Mouse (Mus musculus) pancreas, adult 10 weeks (tissue): ENCODE data around the gene Olfr1229. TPM values are rescaled to one million over a fixed set of nuclear protein-coding genes. Genes with fewer than 3 reads are reported as not detected.

ENCODE experiments used
- polyA plus RNA-seq: library from polyadenylated mRNA; stranded (reverse); fragments of 350-450 nt; fragmentation: Illumina TruSeq; extraction: RNeasy Lipid Tissue Mini Kit (QIAGEN cat#74804); gene quantifications from one replicate; pipeline ENCODE4 v1.2.3, GENCODE M21; 2015; ENCODE audit warnings: low read depth, low replicate concordance; ENCODE audit not compliant: insufficient read depth

Gene Olfr1229
- not detected for polyA plus RNA-seq

DNA sequence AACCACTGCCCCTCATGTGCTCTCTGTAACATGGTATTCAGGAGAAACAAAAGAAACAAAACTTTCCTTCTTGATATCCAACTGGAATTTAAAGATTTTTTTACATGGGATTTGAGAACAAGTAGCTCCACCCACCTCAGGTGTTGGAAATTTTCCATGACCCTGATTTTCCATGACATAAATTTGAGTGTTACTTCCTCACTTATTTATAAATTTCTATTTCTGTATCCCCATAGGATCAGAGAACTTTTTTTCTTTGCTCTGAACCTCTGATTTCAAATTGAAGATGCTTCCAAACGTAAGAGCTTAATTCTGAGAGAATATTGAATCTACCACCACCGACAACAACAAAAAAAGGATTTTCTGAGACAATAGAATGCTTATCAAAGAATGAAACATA is at the start of gene Olfr1229:
Olfr1229 (minus strand) TSS at position 101 of the 400 bp plus-strand sequence.

DNA sequence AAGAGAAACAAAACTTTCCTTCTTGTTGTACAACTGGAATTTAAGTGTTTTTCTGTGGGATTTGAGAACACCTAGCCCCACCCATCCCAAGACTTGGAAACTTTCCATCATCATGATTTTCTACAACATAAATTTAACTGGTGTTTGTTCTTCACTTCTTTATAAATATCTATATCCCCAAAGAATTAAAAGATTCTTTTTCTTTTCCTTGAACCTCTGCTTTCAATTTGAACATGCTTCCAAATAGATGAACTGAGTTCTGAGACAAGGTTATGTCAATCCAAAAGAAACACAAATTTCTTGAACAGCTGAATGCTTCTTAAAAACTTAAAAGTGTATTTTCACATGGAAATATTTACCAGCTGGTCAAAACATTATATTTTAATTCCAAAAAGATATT is 41.8 kb upstream of the Olfr1229 start, which contains the start of gene Olfr1232:
Olfr1232 (minus strand) TSS at position 101 of the 400 bp plus-strand sequence.

DNA sequence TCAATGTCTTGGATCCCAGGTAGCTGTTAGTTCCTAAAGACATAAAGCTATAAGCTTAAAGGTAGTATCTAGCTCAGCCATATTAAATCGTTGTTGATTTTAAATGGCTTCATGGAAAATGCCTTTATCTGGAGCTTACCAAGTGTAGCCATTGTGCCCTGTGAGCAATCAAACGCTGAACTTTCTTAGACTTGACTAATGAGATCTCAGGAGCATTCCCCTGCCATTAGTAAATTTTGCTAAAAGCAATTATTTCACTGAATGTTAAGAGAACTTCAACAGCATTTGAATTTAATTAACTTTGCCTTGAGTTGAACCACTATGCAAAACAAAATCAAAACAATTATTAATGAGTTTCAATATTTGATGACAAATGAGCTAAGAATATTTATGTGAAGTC is 19.2 kb upstream of the Olfr1229 start, which contains the start of gene Olfr1231:
Olfr1231 (minus strand) TSS at position 101 of the 400 bp plus-strand sequence.

DNA sequence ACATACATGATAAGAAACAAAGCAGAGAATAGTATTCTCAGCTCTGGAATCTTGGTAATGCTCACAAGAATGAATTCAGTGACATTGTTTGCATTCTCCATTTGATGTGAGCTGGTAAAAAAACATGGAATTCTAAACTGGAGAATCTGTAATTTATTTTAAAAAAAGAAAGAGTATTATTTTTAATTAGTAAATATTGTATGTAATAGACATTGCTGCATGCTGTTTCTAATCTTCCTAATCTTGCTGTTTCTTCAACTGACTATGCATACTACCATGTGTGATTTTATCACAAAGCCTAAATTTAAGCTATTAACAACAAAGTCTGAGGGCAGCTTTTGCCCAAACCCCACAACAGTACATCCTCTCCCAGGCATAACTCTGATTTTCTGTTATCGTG is 9.4 kb upstream of the Olfr1229 start, which contains the start of gene Olfr1230:
Olfr1230 (minus strand) TSS at position 101 of the 400 bp plus-strand sequence.

DNA sequence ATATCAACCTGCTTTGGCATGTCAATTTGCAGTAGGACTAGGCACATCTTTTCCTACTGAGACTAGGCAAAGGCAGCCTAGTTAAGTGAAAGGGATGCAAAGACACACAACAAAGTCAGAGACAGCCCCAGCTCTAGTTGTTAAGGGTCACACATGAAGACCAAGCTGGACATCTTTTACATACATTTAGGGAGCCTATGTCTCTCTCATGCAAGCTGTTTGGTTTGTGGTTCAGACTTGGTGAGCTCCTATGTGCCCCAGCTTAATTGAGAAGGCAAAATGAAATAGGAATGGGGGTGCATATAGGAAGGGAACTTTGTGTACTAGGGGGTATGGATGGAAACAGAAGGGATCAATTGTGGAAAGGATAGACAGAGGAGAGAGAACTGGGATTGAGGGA is 33.9 kb downstream of the Olfr1229 start, which contains the start of gene Olfr1228:
Olfr1228 (minus strand) TSS at position 101 of the 400 bp plus-strand sequence.

Other genes with a start within 250 kb of the Olfr1229 start
- gene Olfr1218, start 226.8 kb downstream of the Olfr1229 start, polyA plus RNA-seq, result not detected
- gene Olfr1219, start 204.5 kb downstream of the Olfr1229 start, polyA plus RNA-seq, result not detected
- gene Olfr1220, start 181.2 kb downstream of the Olfr1229 start, polyA plus RNA-seq, result not detected
- gene Olfr1221, start 170.7 kb downstream of the Olfr1229 start, polyA plus RNA-seq, result not detected
- not detected for gene Olfr1222, start 155.0 kb downstream of the Olfr1229 start, polyA plus RNA-seq
- not detected for gene Olfr1223, start 136.5 kb downstream of the Olfr1229 start, polyA plus RNA-seq
- not detected for gene Olfr1224-ps1, start 123.9 kb downstream of the Olfr1229 start, polyA plus RNA-seq
- not detected for gene Olfr1225, start 113.3 kb downstream of the Olfr1229 start, polyA plus RNA-seq
- not detected for gene Olfr1226, start 88.0 kb downstream of the Olfr1229 start, polyA plus RNA-seq
- not detected for gene Olfr1228, start 34.0 kb downstream of the Olfr1229 start, polyA plus RNA-seq
- not detected for gene Olfr1230, start 9.3 kb upstream of the Olfr1229 start, polyA plus RNA-seq
- not detected for gene Olfr1231, start 19.1 kb upstream of the Olfr1229 start, polyA plus RNA-seq
- not detected for gene Olfr1232, start 41.7 kb upstream of the Olfr1229 start, polyA plus RNA-seq
- not detected for gene Olfr1233, start 54.4 kb upstream of the Olfr1229 start, polyA plus RNA-seq
- gene Olfr1234, start 76.9 kb upstream of the Olfr1229 start, polyA plus RNA-seq, result not detected
- gene Olfr1238, start 121.7 kb upstream of the Olfr1229 start, polyA plus RNA-seq, result not detected
- not detected for gene Olfr1239, start 132.4 kb upstream of the Olfr1229 start, polyA plus RNA-seq
- gene Olfr1240, start 155.0 kb upstream of the Olfr1229 start, polyA plus RNA-seq, result not detected
- not detected for gene Olfr1241, start 199.1 kb upstream of the Olfr1229 start, polyA plus RNA-seq
- not detected for gene Olfr1242, start 210.3 kb upstream of the Olfr1229 start, polyA plus RNA-seq
- gene Olfr1243, start 243.5 kb upstream of the Olfr1229 start, polyA plus RNA-seq, result not detected